Mouse (Mus musculus): ENCODE measurements around the gene Asic1.
"Not testable (repeated sequence)": the region's sequence is repeated elsewhere in the genome, so short reads cannot be mapped to it uniquely, and the experiment has no call there.

The Asic1 gene

DNA sequence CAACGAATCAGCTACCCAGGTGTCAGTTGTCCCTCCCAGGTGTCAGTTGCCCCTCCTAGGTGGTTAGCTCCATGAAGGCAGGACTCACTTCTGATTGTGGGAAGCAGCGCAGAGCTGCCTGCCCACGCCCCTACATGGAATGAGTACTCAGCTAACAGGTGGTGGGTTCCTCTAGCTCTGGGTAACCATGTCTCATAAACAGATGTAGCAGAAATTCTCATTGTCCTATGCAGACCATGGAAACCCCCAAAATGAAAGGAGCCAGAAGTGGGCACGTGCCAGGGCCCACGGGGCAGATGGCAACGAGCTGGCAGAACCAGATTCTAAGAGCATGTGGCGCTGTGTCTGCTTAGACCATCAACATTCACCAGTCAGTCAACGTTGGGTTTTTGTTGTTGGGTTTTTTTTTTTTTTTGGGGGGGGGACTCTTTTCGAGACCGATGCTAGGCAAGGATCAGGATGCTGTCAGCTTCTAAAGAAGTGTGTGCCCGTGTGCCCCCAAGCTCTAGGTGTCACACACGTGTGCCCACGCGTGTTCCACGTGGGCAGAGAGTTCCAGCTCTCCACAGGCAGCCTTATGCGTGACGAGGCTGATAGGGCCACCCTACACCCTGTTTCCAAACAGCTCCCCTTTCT, 6.1 kb upstream of the Asic1 start:
- no peak for DNase-seq (ENCODE audit: low spot score in 2 of 2)

DNA sequence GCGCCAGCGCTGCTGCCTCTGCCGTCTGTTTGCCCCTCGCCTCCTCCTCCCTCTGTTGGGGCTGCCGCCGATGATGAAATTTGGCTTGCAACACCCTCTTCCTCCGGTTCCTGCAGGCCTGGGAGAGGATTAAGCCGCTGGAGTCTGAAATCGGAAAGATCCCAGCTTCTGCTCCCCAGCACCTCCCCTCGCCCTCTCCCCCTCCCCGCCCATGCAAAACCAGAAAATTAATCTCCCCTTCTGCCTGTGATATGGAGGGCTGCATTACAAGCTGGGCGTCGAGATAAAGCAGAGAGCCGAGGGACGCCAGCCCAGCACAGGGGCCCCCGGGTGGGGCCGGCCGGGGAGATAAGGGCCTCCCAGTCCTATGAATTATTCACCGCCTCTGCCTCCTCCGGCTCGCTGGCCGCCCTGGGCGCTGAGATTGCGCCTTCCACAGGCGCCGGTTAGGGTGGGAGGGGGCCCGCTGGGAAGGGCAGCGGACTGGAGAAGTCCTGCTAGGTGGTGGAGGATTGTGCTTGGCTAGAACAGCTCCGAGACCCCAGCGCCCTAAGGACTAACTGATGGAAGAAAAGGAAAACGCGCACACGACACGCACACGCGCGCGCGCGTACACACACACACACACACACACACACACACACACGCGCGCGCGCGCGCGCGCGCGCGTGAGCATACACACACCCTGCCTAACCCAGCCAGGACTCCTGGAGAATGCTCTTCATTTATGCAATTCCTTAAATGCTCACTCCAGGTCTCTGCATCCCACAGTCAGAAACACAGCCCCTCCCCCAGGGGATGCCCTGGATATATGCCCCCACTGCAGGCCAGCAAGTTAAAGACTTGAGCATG, 5.3 kb upstream of the Asic1 start:
- no peak for DNase-seq (ENCODE audit: low spot score in 2 of 2)

DNA sequence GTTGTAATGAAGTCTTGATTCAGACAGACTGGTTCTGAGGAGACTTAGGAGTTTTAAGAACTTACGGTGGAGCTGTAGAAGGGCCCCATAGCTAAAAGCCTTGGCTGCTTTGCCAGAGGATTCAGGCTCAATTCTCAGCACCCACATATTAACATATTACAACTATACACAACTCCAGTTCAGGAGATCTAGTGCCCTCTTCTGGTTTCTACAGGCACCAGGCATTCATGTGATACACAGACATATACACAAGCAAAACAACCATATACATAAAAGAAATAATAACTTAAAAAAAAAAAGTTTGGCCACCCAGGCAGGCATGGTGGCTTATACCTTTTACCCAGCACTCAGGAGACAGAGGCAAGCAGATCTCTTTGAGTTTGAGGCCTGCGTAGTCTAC, 2.6 kb upstream of the Asic1 start:
- DNase-seq (ENCODE audit: low spot score in 2 of 2): no peak

DNA sequence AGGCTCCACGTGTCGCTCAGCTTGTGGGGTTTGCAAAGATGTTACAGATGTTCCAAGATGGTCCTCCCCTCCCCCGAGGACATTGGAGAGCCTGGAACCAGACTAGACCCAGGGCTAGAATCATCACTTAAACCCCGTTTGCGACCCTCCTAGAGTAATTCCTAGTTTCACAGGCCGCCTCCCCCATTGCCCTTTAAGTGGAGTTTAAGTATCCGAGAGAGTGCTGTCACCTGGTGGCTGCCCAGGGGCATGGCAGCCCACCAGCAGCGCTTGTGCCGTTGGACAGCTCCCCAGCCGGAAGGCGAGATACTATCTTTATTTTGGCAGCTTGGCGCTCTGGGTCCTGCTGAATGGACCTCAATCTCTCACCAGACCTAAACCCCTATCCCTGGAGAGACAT, 1.3 kb upstream of the Asic1 start:
- DNase-seq (ENCODE audit: low spot score in 2 of 2): peak; percentile 60 to 72

DNA sequence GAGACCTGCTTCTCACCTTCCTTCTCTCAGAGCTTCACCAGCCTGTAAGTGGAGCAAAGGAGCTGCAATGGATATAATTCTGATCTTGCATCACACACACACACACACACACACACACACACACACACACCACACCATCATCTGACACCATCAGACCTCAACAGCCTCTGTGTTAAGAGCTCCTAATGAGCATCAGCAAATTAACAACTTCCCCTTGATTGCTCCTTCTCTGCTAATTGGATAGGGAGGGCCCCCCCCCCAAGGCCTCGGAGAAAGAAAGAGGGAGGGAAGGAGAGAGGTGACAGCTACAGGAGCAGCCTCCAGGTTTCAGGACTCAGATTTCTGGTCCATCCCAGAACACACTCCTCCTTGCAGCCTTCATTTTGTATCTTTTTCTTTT, 776 bp upstream of the Asic1 start:
- DNase-seq (ENCODE audit: low spot score in 2 of 2): no peak

DNA sequence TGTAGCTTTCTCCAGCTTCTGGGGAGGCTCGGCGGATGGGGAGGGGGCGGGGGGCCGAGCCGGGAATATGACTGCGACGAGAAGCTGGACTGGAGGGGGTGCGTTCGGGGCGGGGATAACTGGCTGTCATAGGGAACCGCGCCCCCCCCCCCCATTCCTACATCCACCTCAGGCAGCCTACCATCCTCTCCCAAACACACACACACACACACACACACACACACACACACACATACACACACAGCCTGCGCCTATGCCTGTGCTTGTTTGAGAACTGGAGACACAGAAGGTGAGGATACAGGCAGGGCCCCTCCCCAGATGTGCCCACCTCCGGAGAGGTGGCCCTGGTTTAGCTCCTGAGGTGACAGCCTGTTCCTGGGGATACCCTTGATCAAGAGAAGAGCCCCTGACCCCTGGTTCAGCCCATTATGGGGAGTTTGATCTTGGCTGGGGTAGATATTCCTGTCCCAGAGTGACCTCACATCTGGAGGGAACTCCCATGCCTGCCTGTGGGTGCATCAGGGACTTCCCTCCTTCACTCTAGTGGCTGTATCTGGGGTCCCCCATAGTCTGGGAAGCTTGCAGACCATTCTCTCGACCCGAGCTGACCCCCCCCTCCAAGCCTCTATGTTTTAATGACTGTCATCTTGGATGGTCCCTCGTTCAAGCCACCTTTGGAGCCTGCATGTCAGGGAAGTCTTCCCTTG, 949 bp downstream of the Asic1 start:
- no peak for DNase-seq (ENCODE audit: low spot score in 2 of 2)

DNA sequence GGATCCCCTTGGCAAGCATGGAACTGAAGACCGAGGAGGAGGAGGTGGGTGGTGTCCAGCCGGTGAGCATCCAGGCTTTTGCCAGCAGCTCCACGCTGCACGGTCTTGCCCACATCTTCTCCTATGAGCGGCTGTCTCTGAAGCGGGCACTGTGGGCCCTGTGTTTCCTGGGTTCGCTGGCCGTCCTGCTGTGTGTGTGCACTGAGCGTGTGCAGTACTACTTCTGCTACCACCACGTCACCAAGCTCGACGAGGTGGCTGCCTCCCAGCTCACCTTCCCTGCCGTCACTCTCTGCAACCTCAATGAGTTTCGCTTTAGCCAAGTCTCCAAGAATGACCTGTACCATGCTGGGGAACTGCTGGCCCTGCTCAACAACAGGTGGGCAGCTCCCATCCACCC, 1.6 kb downstream of the Asic1 start:
- no peak for DNase-seq (ENCODE audit: low spot score in 2 of 2)

DNA sequence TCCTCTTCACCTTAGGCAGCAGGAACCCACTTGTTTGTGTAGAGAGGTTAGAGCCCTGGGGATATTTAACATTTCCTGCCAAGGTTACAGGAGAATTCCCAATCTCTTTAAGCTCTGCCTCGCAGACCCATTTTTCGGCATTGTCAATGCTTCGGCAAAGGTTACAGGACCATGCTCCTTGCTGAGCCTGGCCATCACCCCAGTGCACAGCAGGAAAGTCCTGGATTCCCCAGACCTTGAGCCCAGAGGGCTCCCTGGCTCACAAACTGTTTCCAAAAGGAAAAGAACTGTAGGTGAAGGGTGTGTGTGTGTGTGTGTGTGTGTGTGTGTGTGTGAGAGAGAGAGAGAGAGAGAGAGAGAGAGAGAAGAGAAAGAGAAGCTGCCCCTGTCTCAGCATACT, 4.7 kb downstream of the Asic1 start:
- DNase-seq (ENCODE audit: low spot score in 2 of 2): no peak

DNA sequence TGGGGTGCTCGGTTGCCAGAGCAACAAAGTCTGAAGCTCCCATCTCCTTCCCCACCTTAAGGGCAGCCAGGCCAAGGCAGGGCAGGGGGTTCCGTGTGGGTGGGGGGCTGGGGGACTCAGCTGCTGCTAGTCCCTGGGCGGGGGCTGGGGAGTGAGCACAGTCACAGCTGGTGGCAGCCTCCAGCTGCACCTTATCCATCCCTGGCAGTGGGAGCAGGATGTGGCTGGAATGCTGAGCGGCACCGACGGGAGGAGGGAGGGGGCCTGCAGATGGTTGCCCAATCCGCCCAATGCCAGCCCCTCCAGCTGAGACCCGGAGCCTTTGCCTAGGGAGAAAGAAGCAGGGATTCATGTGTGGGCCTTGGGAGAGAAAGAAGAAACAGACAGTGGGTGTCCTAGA, 6.9 kb downstream of the Asic1 start:
- DNase-seq (ENCODE audit: low spot score in 2 of 2): no peak

DNA sequence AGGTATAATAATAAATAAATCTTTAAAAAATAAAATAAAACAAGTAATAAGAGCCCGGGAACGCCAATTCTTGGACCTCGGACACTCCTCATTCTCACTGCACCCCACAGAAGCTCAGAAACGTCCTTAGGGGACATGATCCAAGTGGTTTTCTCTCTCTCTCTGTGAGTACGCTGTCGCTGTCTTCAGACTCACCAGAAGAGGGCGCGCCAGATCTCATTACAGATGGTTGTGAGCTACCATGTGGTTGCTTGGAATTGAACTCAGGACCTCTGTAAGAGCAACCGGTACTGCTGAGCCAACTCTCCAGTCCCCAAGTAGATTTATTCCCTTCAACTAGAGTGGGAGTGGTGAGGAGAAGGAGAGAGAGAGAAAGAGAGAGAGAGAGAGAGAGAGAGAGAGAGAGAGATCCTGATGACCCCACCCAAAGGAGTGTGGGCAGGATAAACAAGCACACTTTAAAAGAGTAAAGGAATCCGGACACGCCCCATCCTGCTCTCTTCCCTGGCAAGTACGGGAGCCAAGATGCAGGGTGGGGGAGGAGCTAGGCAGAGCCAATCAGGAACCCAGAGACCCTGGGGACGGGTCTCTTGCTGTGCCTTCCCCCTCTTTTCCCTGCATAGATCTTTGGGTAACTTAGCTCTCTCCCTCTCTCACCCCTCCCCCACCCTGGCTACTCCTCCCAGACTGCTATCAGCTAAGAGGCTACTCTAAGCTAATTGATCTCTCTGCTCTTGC, 8.1 kb downstream of the Asic1 start:
- peak in 1 of 2 experiments; percentile 42 for DNase-seq (ENCODE audit: low spot score in 2 of 2)

DNA sequence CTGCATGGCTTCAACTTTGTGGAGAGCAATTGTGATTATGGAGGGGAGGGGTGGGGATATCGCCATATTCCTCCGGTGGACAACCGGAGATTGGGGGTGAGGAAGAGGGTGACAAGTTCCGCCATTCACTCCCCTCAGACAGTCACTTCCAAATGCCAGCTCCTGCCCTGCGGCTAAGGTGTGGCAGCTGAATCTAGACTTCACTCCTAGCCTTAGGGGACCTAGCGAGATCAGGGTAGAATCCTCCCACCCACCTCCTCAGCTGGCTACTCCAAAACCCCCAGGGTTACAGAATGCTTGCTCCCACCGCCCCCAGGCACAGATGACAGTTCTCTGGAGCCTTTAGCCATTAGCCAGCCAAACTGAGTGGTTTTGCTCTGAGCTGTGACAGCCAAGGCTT, 8.8 kb downstream of the Asic1 start:
- DNase-seq (ENCODE audit: low spot score in 2 of 2): no peak

DNA sequence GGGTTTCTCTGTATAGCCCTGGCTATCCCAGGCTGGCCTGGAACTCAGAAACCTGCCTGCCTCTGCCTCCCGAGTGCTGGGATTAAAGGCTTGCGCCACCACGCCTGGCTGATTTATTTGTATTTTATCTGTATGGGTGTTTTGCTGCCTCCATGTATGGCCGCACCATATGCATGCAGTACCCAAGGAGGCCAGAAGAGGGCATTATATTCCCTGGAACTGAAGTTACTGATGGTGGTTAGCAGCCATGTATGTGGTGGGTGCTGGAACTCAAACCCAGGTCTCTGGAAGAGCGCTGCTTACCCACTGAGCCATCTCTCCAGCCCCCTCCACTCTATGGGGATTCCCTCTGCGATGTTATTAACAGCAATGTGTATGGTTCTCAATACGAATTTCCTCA, 12.7 kb downstream of the Asic1 start:
- DNase-seq (ENCODE audit: low spot score in 2 of 2): peak in 1 of 2 experiments; percentile 37

DNA sequence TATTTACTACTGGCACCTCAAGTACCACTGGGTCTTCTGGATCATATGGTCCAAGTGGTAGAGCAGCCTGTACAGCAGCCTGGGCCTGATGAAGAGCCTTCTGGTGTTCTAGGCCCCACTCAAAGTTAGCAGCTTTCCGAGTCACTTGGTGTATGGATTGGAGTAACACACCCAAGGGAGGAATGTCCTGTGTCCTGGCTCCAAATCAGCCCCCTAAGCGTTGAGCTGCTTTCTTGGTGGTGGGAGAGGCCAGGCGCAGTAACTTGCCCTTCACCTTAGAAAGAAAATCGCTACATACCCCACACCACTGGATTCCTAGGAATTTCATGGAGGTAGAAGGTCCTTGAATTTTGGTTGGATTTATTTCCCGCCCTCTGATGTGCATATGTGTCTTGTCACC, 14.0 kb downstream of the Asic1 start:
- no peak for DNase-seq (ENCODE audit: low spot score in 2 of 2)

DNA sequence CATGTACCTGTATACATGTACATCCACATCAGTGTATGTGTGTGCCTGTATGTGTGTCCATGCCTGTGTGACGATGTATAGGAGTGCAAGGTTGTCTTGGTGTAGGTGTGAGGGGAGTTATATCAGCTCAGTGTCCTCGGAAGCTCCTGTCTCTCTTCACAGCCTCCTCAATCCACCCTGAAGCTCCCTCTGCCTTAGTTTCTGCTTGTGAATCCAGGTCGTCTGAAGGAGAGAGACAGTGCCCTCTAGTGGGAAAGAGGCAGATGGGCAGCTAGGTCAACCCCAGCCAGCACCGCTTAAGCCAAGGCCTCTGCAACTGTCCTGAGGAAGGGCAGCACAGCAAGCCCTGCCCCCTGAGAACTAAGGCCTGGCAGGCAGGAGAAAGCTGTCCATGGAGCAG, 18.5 kb downstream of the Asic1 start:
- DNase-seq (ENCODE audit: low spot score in 2 of 2): peak in 1 of 2 experiments; percentile 36

DNA sequence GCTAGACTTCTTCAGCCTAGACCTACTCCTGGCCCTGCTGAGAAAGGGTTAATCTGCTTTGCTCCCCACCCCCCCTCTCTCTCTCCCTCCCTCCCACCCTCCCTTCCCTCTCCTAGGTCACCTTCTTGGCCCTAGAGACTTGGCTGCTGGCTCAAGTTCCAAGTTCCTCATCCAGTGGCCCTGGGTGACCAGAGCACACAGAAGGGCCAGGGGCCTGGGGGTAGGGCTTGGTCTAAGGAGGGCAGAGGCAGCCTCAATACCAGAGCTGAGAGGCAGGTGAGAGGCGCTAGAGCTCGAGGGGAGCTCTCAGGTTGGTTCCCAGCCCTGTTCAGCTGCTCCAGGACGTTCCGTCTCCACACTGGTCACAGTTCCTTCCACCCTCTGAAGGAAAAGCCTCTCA, 20.8 kb downstream of the Asic1 start:
- no peak for DNase-seq (ENCODE audit: low spot score in 2 of 2)

DNA sequence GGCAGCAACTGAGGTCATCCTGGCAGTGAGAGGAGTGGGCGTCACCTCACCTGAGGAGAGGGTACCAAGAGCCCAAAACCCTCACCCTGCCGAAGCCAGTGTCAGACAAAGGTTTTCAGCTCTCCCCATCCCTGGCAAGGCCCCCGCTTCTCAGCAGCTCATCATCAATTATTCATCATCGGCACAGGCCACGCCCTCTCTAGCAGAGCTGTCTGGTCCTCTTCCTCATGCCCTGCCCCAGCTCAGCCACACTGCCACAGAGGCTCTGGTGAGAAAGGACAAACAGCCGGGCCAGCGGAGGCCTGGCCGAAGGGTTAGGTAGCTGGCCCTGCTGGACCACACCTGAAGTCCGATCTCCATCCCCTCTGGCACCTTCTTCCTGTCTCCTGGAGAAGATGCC, 21.8 kb downstream of the Asic1 start:
- no peak for DNase-seq (ENCODE audit: low spot score in 2 of 2)

DNA sequence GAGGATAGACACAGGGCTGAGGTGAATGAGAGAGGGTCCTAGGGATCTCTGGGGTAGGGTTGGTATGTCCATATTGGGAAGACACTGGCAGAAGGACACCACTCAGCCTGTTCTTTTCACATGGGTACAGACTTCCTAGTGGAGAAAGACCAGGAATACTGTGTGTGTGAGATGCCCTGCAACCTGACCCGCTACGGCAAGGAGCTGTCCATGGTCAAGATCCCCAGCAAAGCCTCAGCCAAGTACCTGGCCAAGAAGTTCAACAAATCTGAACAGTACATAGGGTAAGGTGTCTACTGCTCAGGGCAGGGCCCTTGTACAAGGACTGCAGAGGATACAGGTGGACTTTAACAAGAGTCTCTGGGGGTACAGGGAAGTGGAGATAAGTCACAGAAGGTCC, 27.1 kb downstream of the Asic1 start:
- no peak for DNase-seq (ENCODE audit: low spot score in 2 of 2)

DNA sequence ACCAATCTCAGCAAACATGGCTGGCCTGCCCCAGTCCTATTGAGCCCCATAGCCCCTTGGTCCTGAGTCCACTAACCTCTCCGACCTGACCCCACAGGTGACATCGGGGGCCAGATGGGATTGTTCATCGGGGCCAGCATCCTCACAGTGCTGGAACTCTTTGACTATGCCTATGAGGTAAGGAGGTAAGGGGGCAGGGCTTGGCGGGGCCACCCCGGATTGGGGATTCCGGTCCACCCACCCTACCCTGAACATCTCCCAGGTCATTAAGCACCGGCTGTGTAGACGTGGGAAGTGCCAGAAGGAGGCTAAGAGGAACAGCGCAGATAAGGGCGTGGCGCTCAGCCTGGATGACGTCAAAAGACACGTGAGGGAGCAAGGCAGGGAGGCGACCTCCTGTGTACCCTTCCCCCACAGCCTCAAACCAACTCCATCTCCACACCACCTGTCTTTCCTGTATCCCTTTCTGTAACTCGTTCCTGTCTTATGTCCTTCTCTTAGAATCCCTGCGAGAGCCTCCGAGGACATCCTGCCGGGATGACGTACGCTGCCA, 28.4 kb downstream of the Asic1 start:
- peak in 1 of 2 experiments; percentile 48 for DNase-seq (ENCODE audit: low spot score in 2 of 2)

DNA sequence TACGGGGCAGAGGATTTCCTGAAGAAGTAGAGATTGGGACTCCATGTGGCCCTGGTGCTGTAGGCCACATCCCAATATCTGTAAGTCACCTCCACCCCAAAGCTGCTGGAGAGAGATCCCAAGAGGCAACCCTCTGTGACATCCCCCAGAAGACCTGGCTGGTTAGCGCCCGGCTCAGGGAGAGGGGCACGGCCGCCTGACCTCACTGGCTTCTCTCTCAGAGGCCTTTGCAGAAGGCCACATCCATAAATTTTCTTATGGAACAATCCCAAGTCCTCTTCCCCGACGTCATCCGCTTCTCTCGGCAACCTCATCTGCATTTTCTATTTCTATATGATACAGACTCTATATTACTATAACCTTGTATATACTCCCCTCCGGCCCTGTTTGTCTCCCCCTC, 29.5 kb downstream of the Asic1 start:
- no peak for DNase-seq (ENCODE audit: low spot score in 2 of 2)

DNA sequence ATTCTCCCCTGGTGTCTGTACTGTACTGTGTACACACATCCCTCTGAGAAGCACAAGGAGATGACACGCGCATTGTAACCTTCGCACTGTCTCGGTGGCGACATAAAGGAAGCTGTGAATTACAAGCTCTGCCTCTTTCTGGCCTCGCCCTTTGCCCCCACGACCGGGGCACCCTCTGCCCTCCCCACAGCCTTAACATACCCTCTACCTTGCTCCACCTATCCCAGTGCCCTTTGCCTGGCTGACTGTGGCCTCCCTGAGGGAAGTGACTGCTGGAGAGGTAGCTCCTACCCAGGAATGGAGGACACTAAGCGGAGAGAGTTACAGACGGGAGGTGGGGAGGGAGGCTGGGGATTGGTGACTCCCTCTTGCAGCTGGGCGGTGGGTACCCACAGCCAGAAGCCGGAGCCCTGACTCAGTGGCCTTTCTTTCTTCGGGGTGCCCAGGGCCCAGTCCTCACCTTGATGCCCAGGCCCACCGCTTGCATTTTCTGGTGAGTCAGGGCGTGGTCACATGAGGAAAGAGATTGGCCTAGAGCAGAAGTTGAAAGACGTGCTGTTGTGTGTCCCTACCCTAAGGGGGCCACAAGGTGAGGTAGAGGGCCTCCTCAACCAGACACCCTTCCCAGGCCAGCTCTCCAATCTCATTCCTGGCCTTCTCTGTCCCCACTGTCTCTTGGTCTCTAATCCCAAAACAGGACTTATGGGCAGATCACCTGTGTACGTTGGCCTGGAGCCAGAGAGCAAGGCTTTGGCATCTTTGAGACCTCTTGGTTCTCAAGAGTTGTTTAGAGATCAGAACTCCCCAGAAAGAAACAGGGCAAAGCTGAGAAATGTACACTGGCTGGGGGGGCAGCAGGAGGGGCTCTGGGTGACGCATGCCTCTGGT, 30.3 kb downstream of the Asic1 start:
- no peak for DNase-seq (ENCODE audit: low spot score in 2 of 2)

DNA sequence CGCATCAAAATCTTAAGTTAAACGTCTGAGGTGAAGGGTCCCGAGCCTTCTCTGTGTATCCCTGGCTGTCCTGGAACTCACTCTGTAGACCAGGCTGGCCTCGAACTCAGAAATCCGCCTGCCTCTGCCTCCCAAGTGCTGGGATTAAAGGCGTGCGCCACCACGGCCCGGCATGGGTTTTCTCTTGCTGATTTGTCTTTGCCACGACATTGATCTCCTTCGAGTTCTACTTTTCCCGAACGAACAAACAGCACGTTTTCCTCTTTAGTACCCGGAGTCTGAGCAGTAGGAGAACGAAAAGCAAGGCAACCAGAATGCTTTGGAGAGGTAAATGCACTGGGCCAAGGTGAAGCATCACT, 31.5 kb downstream of the Asic1 start:
- DNase-seq (ENCODE audit: low spot score in 2 of 2): not testable (repeated sequence)
